Mouse (Mus musculus) neural tube, embryonic 15.5 days (tissue): ENCODE data around the gene Tada2a. TPM values are rescaled to one million over a fixed set of nuclear protein-coding genes. Genes with fewer than 3 reads are reported as not detected.

Source experiments
- ATAC-seq: fragments of 200-750 bp; cut with Nextera tagmentation; 2 replicates; pipeline ENCODE4 v1.8.0; 2017; ENCODE audit warnings: mild to moderate bottlenecking, moderate TSS enrichment, moderate library complexity; ENCODE audit not compliant: low FRiP score
- H3K27ac ChIP-seq: fragments of 300-500 bp; sonication (generic); replicated peaks from 2 replicates; pipeline ENCODE4 v1.5.1; 2015; ENCODE audit warnings: mild to moderate bottlenecking, inconsistent platforms
- H3K27me3 ChIP-seq: fragments of 300-500 bp; sonication (generic); replicated peaks from 2 replicates; pipeline ENCODE4 v1.6.1; 2015; ENCODE audit warnings: inconsistent platforms
- H3K36me3 ChIP-seq: fragments of 300-500 bp; sonication (generic); 2 replicates; pipeline ENCODE4 v1.6.1; 2015; ENCODE audit warnings: inconsistent platforms
- H3K4me1 ChIP-seq: fragments of 300-500 bp; sonication (generic); 2 replicates; pipeline ENCODE4 v1.6.1; 2015; ENCODE audit warnings: inconsistent platforms
- H3K4me2 ChIP-seq: fragments of 300-500 bp; sonication (generic); 2 replicates; pipeline ENCODE4 v1.6.1; 2015; ENCODE audit warnings: inconsistent platforms, mild to moderate bottlenecking, moderate library complexity
- H3K4me3 ChIP-seq: fragments of 300-500 bp; sonication (generic); replicated peaks from 2 replicates; pipeline ENCODE4 v1.5.1; 2015; ENCODE audit warnings: mild to moderate bottlenecking, inconsistent platforms
- H3K9ac ChIP-seq: fragments of 300-500 bp; sonication (generic); replicated peaks from 2 replicates; pipeline ENCODE4 v1.6.1; 2015; ENCODE audit warnings: mild to moderate bottlenecking, inconsistent platforms
- H3K9me3 ChIP-seq: fragments of 300-500 bp; sonication (generic); replicated peaks from 2 replicates; pipeline ENCODE4 v1.6.1; 2016; ENCODE audit warnings: inconsistent platforms
- WGBS: fragments of 180-500 bp; shearing (Covaris S2); methylation state at CpG from one replicate; pipeline ENCODE4 v1.1.7; 2015; ENCODE audit warnings: mixed read lengths; 5-methylcytosine and 5-hydroxymethylcytosine counted together
- polyA plus RNA-seq: library from polyadenylated mRNA; unstranded; fragments of >200 nt; fragmentation: Nextera tagmentation; extraction: Ambion mirVana; gene quantifications from 2 replicates; pipeline ENCODE4 v1.2.1, GENCODE M21; 2015

Gene Tada2a
- polyA plus RNA-seq, 1 experiment from 2014 or later = 27.1 TPM

DNA sequence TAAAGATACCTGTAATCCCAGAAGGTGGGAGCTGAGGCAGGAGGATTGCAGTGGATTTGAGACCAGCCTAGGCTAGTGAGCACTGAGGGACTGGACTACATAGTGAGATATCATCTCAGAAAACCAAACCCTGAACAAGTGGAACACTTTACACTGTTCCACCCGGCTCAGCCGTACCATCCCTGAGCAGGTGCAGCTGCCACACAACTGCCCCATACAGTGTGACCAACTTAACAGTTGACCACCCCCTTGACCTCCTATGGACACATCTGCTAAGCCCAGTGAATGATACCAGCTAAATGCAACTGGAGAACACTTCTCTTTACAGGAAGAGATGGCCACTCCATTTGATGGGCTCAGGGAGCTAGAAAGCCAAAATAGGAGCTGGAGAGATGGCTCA is 72.0 kb downstream of the Tada2a start:
- H3K4me1 ChIP-seq = 0 out of 2 replicates have a peak, but pooled peaks cover 6% of the 10 kb centered on the region
- no peak for ATAC-seq
- no peak overlapping the region for H3K9ac ChIP-seq
- H3K27ac ChIP-seq = no peak overlapping the region
- H3K9me3 ChIP-seq = 0 out of 2 replicates have a peak, but pooled peaks cover 5% of the 10 kb centered on the region
- WGBS = 96% methylated on average over 2 of the region's 2 CpGs
- H3K4me2 ChIP-seq = no peak overlapping the region
- no peaks in the 10 kb centered on the region for H3K36me3 ChIP-seq
- H3K4me3 ChIP-seq = no peak overlapping the region
- H3K27me3 ChIP-seq = no peaks in the 10 kb centered on the region

DNA sequence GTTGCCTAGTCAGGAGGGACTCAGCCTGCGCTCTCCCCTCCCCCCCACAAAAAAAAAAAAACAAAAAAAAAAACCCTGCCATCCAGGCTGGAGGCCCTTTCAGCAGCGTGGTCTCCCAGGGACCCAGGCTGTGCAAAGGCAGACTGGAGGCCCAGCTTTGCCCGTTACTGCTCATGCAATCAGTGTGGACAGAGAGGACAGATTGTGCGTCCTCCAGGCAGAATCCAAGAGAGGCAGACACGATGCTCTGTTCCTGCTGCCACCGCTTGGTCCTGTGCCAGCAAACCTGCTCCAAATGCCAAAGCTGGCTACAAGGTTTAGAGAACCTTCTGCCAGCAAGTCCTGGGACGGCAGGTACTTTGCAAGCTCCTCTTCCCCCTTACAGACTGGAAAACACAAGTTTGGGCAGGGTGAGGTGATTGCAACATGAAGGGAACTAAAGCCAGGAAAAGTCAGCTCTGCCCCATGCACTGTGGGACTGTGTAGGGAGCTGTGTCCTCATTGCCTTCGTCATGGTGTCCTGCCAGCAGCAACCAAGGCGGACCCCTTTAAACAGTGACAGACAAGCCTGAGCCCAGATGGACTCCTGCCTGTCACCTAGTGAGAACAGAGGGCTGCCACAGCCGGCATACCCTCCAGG is 75.8 kb downstream of the Tada2a start:
- H3K4me3 ChIP-seq = no peak overlapping the region
- no peak overlapping the region for H3K9ac ChIP-seq
- peak overlapping the region; percentile 2; the same call in 1 of the 2 replicates for H3K27ac ChIP-seq
- H3K36me3 ChIP-seq = no peaks in the 10 kb centered on the region
- WGBS = 40% methylated on average over 10 of the region's 10 CpGs
- 0 out of 2 replicates have a peak, but pooled peaks cover 5% of the 10 kb centered on the region for H3K9me3 ChIP-seq
- ATAC-seq = no peak
- H3K4me1 ChIP-seq = 0 out of 2 replicates have a peak, but pooled peaks cover 8% of the 10 kb centered on the region
- no peaks in the 10 kb centered on the region for H3K27me3 ChIP-seq
- no peak overlapping the region for H3K4me2 ChIP-seq

DNA sequence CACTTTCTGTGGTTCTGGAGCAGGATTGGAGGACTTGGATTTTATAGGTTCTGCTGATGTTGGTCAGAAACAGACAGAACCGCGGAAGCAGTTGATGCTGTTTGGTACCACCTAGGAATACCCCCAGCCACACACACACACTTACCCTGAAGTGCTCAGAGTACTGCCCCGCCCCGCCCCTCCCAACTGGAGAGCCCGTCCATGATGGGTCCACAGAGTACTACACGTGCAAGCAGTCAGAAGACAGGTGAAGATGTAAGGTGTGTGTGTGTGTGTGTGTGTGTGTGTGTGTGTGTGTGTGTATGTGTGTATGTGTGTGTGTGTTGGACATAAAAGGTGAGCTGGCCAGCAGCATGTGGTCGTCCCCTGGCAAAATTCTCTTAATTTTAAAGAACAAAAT is 76.3 kb downstream of the Tada2a start:
- no peak overlapping the region for H3K9ac ChIP-seq
- no peak overlapping the region for H3K4me3 ChIP-seq
- H3K4me2 ChIP-seq = no peak overlapping the region
- H3K36me3 ChIP-seq = no peaks in the 10 kb centered on the region
- H3K27me3 ChIP-seq = no peaks in the 10 kb centered on the region
- no peak for ATAC-seq
- 85% methylated on average over 7 of the region's 7 CpGs for WGBS
- H3K27ac ChIP-seq = no peak overlapping the region
- H3K9me3 ChIP-seq = 0 out of 2 replicates have a peak, but pooled peaks cover 5% of the 10 kb centered on the region
- peaks cover 14% of the 10 kb centered on the region for H3K4me1 ChIP-seq

DNA sequence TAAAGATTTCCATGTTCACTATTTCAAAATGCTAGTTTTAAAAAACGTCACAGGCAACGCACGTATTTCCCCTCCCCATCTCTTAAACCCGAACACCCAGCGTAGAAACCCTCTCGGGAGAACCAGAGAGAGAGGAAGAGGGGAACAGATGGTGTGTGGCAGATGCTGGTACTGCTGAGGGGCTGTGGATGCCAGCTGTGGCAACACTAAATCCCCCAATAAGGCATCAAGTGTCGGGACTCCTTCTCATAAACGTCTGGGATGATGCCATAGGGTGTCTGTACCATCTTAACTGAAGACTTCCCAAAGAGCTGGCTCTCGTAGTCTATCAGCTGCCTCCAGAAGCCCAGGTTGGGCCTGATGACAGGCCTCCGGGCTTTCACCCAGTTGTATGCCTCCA is 81.0 kb downstream of the Tada2a start:
- no peaks in the 10 kb centered on the region for H3K27me3 ChIP-seq
- no peaks in the 10 kb centered on the region for H3K36me3 ChIP-seq
- no peaks in the 10 kb centered on the region for H3K9me3 ChIP-seq
- 0 out of 2 replicates have a peak overlapping the region, but pooled peaks have one; percentile 20 for H3K9ac ChIP-seq
- no peak overlapping the region for H3K4me3 ChIP-seq
- ATAC-seq = no peak
- H3K4me2 ChIP-seq = no peak overlapping the region
- WGBS = 46% methylated on average over 10 of the region's 10 CpGs
- H3K27ac ChIP-seq = no peak overlapping the region
- peaks cover 30% of the 10 kb centered on the region for H3K4me1 ChIP-seq

DNA sequence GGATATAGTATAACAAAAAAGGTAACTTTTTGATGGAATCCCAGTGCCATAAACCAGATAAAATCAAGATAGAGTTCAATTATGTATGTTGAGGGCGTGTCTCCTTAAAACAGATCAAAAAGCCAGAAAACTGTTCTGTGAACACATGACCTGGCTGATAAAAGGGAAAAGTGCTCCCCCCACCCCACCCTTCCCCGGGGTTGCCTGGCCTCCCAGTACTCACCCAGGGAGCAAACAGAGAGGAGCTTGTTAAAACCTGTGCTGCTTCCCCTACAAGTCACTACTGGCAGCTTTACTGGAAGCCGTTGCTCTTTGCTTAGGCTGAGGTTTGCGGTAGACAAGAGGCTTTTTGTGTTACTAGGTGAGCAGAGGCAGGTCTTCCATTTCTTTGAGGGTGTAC is 82.1 kb downstream of the Tada2a start:
- Histone ChIP-seq H3K4me2 (no peak overlapping the region), H3K27ac (no peak overlapping the region), H3K4me3 (no peak overlapping the region), H3K9ac (no peak overlapping the region), H3K27me3 (no peaks in the 10 kb centered on the region), H3K9me3 (no peaks in the 10 kb centered on the region), H3K4me1 (peaks cover 39% of the 10 kb centered on the region), H3K36me3 (no peaks in the 10 kb centered on the region)
- ATAC-seq = no peak
- WGBS = 69% methylated on average over 4 of the region's 4 CpGs

DNA sequence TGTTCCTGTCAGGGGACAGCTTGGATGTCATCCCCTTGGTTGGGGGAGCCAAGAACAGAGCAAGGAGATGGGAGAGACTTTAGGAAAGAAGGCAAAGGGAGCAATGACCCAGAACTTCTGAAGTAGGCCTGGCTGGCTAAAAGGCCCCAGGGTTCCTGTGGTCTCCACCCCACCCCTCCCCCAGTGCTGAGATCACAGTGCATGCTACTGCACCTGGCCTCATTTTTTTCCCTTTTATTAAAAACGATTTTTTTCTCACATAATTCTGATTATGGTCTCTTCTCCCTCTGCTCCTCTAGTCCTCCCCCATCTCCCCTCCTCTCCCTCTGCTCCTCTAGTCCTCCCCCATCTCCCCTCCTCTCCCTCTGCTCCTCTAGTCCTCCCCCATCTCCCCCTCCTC is 84.4 kb downstream of the Tada2a start:
- Histone ChIP-seq H3K4me1 (peaks cover 39% of the 10 kb centered on the region), H3K4me3 (no peak overlapping the region), H3K4me2 (no peak overlapping the region), H3K36me3 (peaks cover 13% of the 10 kb centered on the region), H3K9me3 (no peaks in the 10 kb centered on the region), H3K27me3 (no peaks in the 10 kb centered on the region), H3K27ac (no peak overlapping the region), H3K9ac (no peak overlapping the region)
- ATAC-seq = no peak
- 31% methylated on average over 1 of the region's 1 CpGs for WGBS

DNA sequence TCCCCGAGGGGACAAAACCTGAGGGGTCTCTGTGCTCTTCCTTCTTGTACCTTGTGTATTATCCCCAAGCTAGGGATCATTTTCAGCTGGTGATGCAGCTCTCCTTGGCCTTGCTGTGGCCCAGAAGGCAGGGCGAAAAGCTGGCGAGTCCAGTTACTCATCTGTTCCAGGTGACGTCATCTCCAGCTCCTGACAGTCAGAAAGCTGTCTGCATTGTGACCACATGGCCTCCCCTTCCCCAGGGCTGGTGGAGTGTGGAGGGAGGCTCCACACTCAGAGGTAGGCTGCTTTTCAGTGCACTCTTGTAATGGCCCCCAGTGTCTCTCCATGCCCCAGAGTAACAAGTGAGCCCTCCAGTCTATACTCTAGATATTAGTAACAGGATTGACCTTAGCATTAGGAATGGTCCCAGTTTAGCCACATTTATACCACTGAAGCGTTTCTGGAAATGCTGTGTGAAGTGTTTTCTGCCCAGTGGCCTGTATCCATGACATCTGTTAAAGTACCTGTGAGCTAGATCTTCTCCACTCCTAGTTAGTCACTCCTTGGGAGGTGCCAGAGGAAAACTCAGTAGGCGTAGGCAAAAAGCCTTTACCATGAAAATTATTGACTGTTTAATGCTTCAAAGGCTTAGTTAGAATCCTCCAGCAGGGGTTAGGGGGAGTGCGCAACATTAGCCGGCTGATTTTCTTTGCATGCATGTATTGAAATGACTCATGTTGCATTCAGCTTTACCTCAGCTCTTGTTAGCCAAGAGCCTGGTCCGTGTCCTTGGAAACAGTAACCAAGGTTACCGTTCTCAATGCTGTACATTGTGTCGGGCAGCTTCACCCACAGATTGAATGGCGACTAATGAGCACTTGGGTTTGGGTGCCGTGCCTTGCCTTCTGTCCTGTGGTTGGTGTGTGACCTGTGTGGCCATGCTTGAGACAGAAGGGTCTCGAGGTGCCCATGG is 86.3 kb downstream of the Tada2a start:
- H3K9ac ChIP-seq = no peak overlapping the region
- H3K4me3 ChIP-seq = no peak overlapping the region
- peaks cover 29% of the 10 kb centered on the region for H3K36me3 ChIP-seq
- peak overlapping the region; percentile 69 for H3K27ac ChIP-seq
- H3K27me3 ChIP-seq = no peaks in the 10 kb centered on the region
- WGBS = 19% methylated on average over 14 of the region's 14 CpGs
- no peaks in the 10 kb centered on the region for H3K9me3 ChIP-seq
- H3K4me1 ChIP-seq = peaks cover 32% of the 10 kb centered on the region
- no peak overlapping the region for H3K4me2 ChIP-seq
- ATAC-seq = peak; percentile 89

DNA sequence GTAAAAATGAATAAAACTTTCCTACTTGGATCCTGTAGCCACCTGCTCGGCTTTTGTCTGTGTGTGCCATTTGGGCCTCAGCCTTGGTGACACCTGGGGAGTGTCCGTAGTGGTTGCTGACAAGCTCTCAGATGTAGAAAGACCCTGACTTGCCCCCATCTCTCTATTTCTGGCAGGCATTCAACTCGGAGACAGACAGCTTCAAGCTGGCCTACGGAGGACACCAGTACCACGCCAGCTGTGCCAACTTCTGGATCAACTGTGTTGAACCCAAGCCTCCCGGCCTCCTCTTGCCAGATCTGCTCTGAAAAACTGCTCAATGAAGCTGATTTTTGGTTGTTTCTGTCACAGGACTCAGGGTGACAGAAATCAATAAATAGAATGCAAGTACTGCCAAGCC is 88.8 kb downstream of the Tada2a start:
- no peak for ATAC-seq
- no peaks in the 10 kb centered on the region for H3K27me3 ChIP-seq
- H3K9ac ChIP-seq = no peak overlapping the region
- H3K4me1 ChIP-seq = peaks cover 21% of the 10 kb centered on the region
- no peaks in the 10 kb centered on the region for H3K9me3 ChIP-seq
- 85% methylated on average over 6 of the region's 6 CpGs for WGBS
- H3K36me3 ChIP-seq = peaks cover 40% of the 10 kb centered on the region
- no peak overlapping the region for H3K4me2 ChIP-seq
- no peak overlapping the region for H3K4me3 ChIP-seq
- no peak overlapping the region for H3K27ac ChIP-seq

DNA sequence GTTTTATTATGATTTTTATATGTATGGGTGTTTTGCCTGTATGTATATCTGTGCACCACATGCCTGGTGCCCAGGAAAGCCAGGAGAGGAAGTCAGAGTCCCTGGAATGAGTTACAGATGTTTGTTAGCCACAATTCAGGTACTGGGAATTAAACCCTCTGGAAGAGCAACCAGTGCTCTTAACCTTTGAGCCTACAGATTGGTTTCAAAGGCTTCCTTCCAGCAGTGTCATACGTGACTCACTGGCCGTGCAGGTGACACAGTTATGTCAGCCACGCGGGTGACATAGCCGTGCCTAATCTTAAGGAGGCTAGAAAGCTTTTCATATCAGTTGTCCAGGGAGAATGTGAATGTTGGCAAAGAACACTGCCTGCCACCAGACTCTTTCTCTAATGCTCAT is 95.7 kb downstream of the Tada2a start:
- Histone ChIP-seq H3K4me1 (no peaks in the 10 kb centered on the region), H3K27ac (no peak overlapping the region), H3K4me3 (no peak overlapping the region), H3K27me3 (no peaks in the 10 kb centered on the region), H3K36me3 (peaks cover 70% of the 10 kb centered on the region), H3K4me2 (no peak overlapping the region), H3K9me3 (no peaks in the 10 kb centered on the region), H3K9ac (no peak overlapping the region)
- ATAC-seq = no peak
- WGBS = 93% methylated on average over 5 of the region's 5 CpGs

DNA sequence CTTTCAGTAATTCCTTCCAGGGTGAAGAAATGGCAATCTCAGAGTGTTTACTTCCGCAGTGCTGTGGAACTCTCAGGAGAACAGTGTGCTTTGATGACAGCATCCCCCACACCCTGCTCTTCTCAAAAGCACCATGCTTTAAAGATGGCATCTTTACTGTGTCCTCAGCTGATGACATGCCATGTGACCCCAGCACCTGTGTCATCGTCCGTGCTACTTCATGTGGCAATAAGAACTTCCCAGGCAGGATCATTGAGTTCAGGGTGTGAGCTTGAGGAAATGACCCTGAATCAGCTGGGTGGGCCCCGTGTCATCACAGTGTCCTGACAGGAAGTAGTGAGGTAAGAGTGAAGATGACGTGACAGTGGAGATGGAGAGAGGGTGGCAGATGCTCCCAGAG is 96.8 kb downstream of the Tada2a start:
- WGBS = 91% methylated on average over 5 of the region's 5 CpGs
- no peaks in the 10 kb centered on the region for H3K4me1 ChIP-seq
- no peaks in the 10 kb centered on the region for H3K9me3 ChIP-seq
- no peaks in the 10 kb centered on the region for H3K27me3 ChIP-seq
- no peak overlapping the region for H3K4me3 ChIP-seq
- no peak overlapping the region for H3K9ac ChIP-seq
- no peak overlapping the region for H3K27ac ChIP-seq
- H3K4me2 ChIP-seq = no peak overlapping the region
- H3K36me3 ChIP-seq = peaks cover 77% of the 10 kb centered on the region
- ATAC-seq = no peak

DNA sequence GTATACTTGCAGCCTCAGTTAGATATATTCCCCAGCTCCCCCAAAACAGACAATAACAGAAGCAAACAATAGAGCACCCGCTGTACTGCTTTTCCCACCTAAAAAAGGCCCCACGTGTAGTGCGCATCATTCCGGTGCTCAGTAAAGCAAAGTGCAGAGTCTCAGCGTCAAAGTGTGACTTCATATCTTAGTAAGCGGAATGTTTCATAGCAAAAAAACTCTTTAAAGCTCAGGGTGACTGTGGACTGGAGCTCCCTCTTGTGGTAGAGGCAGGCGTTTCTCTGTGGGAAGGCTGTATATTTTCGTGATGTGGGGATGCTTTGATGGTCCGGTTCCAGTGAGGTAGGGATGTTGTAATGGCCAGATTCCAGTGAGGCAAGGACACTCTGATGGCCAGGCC is 97.4 kb downstream of the Tada2a start:
- Histone ChIP-seq H3K27ac (no peak overlapping the region), H3K9me3 (no peaks in the 10 kb centered on the region), H3K9ac (no peak overlapping the region), H3K4me2 (no peak overlapping the region), H3K36me3 (peaks cover 82% of the 10 kb centered on the region), H3K27me3 (no peaks in the 10 kb centered on the region), H3K4me3 (no peak overlapping the region), H3K4me1 (no peaks in the 10 kb centered on the region)
- no peak for ATAC-seq
- 60% methylated on average over 9 of the region's 9 CpGs for WGBS
